Mouse (Mus musculus) limb, embryonic 15.5 days (tissue): ENCODE results near the gene Zscan20. TPM values are rescaled to one million over a fixed set of nuclear protein-coding genes. Genes with fewer than 3 reads are reported as not detected.

Experiments
- ATAC-seq: fragments of 200-750 bp; cut with Nextera tagmentation; 2 replicates; pipeline ENCODE4 v1.8.0; 2017; ENCODE audit warnings: low read depth, moderate TSS enrichment; ENCODE audit not compliant: insufficient number of reproducible peaks, low FRiP score, low TSS enrichment
- H3K27ac ChIP-seq: fragments of 300-500 bp; sonication (generic); 2 replicates; pipeline ENCODE4 v1.5.1; 2015; ENCODE audit warnings: moderate library complexity, mild to moderate bottlenecking, inconsistent platforms
- H3K27me3 ChIP-seq: fragments of 300-500 bp; sonication (generic); 2 replicates; pipeline ENCODE4 v1.6.1; 2015; ENCODE audit warnings: inconsistent platforms
- H3K36me3 ChIP-seq: fragments of 300-500 bp; sonication (generic); 2 replicates; pipeline ENCODE4 v1.6.1; 2015; ENCODE audit warnings: inconsistent platforms
- H3K4me1 ChIP-seq: fragments of 300-500 bp; sonication (generic); 2 replicates; pipeline ENCODE4 v1.6.1; 2015; ENCODE audit warnings: inconsistent platforms
- H3K4me2 ChIP-seq: fragments of 300-500 bp; sonication (generic); 2 replicates; pipeline ENCODE4 v1.6.1; 2015; ENCODE audit warnings: mild to moderate bottlenecking, inconsistent platforms
- H3K4me3 ChIP-seq: fragments of 300-500 bp; sonication (generic); 2 replicates; pipeline ENCODE4 v1.5.1; 2015; ENCODE audit warnings: mild to moderate bottlenecking, inconsistent platforms
- H3K9ac ChIP-seq: fragments of 300-500 bp; sonication (generic); 2 replicates; pipeline ENCODE4 v1.6.1; 2015; ENCODE audit warnings: inconsistent platforms
- H3K9me3 ChIP-seq: fragments of 300-500 bp; sonication (generic); 2 replicates; pipeline ENCODE4 v1.6.1; 2016; ENCODE audit warnings: inconsistent platforms
- WGBS: fragments of 180-500 bp; shearing (Covaris S2); methylation state at CpG from one replicate; pipeline ENCODE4 v1.1.7; 2015; 5-methylcytosine and 5-hydroxymethylcytosine counted together
- polyA plus RNA-seq: library from polyadenylated mRNA; unstranded; fragments of >200 nt; fragmentation: Nextera tagmentation; extraction: Ambion mirVana; gene quantifications from 2 replicates; pipeline ENCODE4 v1.2.1, GENCODE M21; 2015

The Zscan20 gene
- polyA plus RNA-seq, 1 experiment from 2014 or later = 4.1 TPM

- ATAC-seq = no peak
- Histone ChIP-seq H3K36me3 (no peaks in the 10 kb centered on the region), H3K4me2 (peak overlapping the region; percentile 68), H3K27ac (0 out of 2 replicates have a peak overlapping the region, but pooled peaks have one; percentile 13), H3K9ac (no peak overlapping the region), H3K4me3 (no peak overlapping the region), H3K27me3 (no peaks in the 10 kb centered on the region; the same call in 1 of the 2 replicates), H3K9me3 (no peaks in the 10 kb centered on the region), H3K4me1 (peaks cover 16% of the 10 kb centered on the region)
- 23% methylated on average over 10 of the region's 10 CpGs for WGBS
These were observed 808 bp upstream of the Zscan20 start for GRCm38 (mm10) chr4:128610706-128611105.

- Histone ChIP-seq H3K27me3 (no peaks in the 10 kb centered on the region), H3K27ac (peak overlapping the region; percentile 51; the same call in 1 of the 2 replicates), H3K9ac (peak overlapping the region; percentile 45; the same call in 1 of the 2 replicates), H3K36me3 (peaks cover 2% of the 10 kb centered on the region; the same call in 1 of the 2 replicates), H3K4me1 (peaks cover 16% of the 10 kb centered on the region), H3K4me3 (peak overlapping the region; percentile 65), H3K4me2 (peak overlapping the region; percentile 68), H3K9me3 (no peaks in the 10 kb centered on the region)
- peak; percentile 41; the same call in 1 of the 2 replicates for ATAC-seq
- WGBS = 7% methylated on average over 27 of the region's 27 CpGs
These were observed 498 bp downstream of the Zscan20 start for GRCm38 (mm10) chr4:128609276-128609924.

DNA sequence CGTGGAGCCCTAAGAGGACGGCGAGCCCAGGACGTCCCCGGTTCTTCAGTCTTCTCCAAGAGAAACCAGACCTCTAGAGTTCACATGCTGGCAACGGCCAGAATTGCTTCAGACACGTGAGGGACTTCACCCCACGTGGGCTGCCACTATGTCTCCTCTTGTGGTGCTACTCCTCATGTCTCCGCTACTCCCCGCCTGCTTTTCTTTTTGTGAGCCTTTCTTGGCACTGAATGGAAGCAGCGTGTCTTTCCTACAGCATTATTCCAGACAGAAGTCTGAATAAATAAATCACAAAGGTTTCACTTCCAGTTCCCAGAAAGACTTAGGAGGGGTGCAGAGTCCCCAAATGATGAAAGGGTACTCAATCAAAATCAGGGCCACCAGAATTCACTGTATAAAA lies 2.2 kb downstream of the Zscan20 start:
- WGBS = 90% methylated on average over 11 of the region's 11 CpGs
- Histone ChIP-seq H3K27ac (no peak overlapping the region), H3K9ac (no peak overlapping the region), H3K27me3 (no peaks in the 10 kb centered on the region), H3K4me2 (no peak overlapping the region), H3K4me3 (no peak overlapping the region), H3K36me3 (peaks cover 20% of the 10 kb centered on the region), H3K9me3 (no peaks in the 10 kb centered on the region), H3K4me1 (peaks cover 14% of the 10 kb centered on the region)
- ATAC-seq = no peak

GRCm38 (mm10) chr4:128606586-128606985 lies 3.3 kb downstream of the Zscan20 start:
- H3K4me1 ChIP-seq = peaks cover 14% of the 10 kb centered on the region
- no peak overlapping the region for H3K27ac ChIP-seq
- no peak overlapping the region for H3K4me3 ChIP-seq
- no peak for ATAC-seq
- H3K27me3 ChIP-seq = no peaks in the 10 kb centered on the region
- H3K36me3 ChIP-seq = peaks cover 28% of the 10 kb centered on the region
- H3K4me2 ChIP-seq = no peak overlapping the region
- no peaks in the 10 kb centered on the region for H3K9me3 ChIP-seq
- no peak overlapping the region for H3K9ac ChIP-seq
- WGBS = 95% methylated on average over 7 of the region's 7 CpGs

GRCm38 (mm10) chr4:128597801-128598560 lies 11.9 kb downstream of the Zscan20 start:
- 51% methylated on average over 12 of the region's 12 CpGs for WGBS
- Histone ChIP-seq H3K36me3 (peaks cover 23% of the 10 kb centered on the region), H3K4me3 (no peak overlapping the region), H3K4me2 (no peak overlapping the region), H3K4me1 (no peaks in the 10 kb centered on the region), H3K27ac (no peak overlapping the region), H3K27me3 (no peaks in the 10 kb centered on the region), H3K9me3 (no peaks in the 10 kb centered on the region), H3K9ac (no peak overlapping the region)
- no peak for ATAC-seq

DNA sequence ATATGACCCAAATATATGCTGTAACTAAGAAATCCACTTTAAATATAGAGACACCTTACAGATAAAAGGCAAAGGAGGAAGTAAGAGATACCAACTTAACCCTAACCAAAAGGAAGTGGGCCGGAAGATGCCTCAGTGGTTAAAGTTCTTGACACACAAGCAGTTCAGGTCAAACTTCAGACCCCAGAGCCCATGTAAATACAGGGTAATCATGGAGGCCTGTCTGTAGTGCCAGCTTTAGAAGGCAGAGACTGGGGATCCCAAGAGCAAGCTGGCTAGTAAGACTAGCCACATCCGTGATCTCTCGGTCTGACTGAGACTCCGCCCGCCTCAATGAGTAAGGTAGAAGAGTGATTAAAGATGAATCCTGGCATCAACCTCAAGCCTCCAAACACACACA lies 15.8 kb downstream of the Zscan20 start:
- H3K27ac ChIP-seq = no peak overlapping the region
- 95% methylated on average over 5 of the region's 5 CpGs for WGBS
- H3K4me2 ChIP-seq = no peak overlapping the region
- peaks cover 25% of the 10 kb centered on the region for H3K36me3 ChIP-seq
- no peaks in the 10 kb centered on the region for H3K9me3 ChIP-seq
- no peaks in the 10 kb centered on the region for H3K27me3 ChIP-seq
- H3K4me1 ChIP-seq = no peaks in the 10 kb centered on the region
- no peak overlapping the region for H3K4me3 ChIP-seq
- no peak overlapping the region for H3K9ac ChIP-seq
- no peak for ATAC-seq

DNA sequence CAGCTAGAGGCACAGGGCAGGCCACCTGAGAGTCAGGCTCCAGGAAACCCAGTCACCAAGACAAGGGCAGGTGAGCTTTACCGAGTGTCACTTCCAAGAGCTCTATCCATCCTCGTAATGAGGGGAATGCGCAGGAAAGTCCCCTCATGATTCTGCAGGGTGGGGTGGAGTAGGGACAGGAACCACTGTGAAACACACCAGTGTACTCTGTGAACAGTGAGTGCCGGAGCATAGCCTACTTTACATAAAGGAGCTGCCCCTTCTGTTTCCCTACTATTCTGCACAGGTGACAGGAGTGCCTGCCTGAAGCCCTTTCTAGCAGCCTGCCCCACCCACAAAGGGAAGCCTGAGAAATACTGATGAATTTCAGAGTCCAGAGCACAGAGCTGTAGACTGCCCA lies 16.6 kb downstream of the Zscan20 start:
- Histone ChIP-seq H3K9ac (no peak overlapping the region), H3K4me2 (no peak overlapping the region), H3K27ac (no peak overlapping the region), H3K4me3 (no peak overlapping the region), H3K4me1 (no peaks in the 10 kb centered on the region), H3K36me3 (peaks cover 29% of the 10 kb centered on the region), H3K27me3 (no peaks in the 10 kb centered on the region), H3K9me3 (no peaks in the 10 kb centered on the region)
- WGBS = 88% methylated on average over 4 of the region's 4 CpGs
- ATAC-seq = no peak

GRCm38 (mm10) chr4:128579182-128579581 lies 30.7 kb downstream of the Zscan20 start:
- ATAC-seq = no peak
- H3K9ac ChIP-seq = no peak overlapping the region
- peaks cover 37% of the 10 kb centered on the region for H3K9me3 ChIP-seq
- H3K4me2 ChIP-seq = no peak overlapping the region
- H3K4me3 ChIP-seq = no peak overlapping the region
- peaks cover 4% of the 10 kb centered on the region; the same call in 1 of the 2 replicates for H3K4me1 ChIP-seq
- H3K36me3 ChIP-seq = peaks cover 50% of the 10 kb centered on the region
- H3K27me3 ChIP-seq = no peaks in the 10 kb centered on the region
- H3K27ac ChIP-seq = no peak overlapping the region
- 61% methylated on average over 4 of the region's 4 CpGs for WGBS

DNA sequence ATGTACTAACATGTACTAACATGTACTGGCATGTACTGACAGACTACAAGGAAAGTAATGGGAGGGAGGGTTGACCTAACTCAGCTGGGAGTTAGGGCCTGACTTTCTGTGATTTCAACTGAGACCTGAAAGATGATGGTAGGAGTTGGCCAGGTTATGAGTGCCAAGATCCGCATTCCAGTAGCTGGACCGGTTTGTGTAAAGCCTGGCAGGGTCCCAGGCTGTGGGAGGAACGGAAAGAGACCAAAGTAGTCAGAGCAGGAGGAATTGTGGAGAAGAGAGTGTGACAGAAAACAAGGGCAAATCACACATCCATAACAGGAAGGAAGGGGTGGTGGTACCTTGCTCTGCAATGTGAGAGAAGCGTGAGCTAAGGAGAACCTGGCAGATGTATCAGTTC lies 34.1 kb downstream of the Zscan20 start:
- Histone ChIP-seq H3K4me1 (peaks cover 4% of the 10 kb centered on the region; the same call in 1 of the 2 replicates), H3K4me3 (no peak overlapping the region), H3K27ac (no peak overlapping the region), H3K9ac (no peak overlapping the region), H3K36me3 (peaks cover 16% of the 10 kb centered on the region), H3K4me2 (no peak overlapping the region), H3K27me3 (no peaks in the 10 kb centered on the region), H3K9me3 (0 out of 2 replicates have a peak, but pooled peaks cover 5% of the 10 kb centered on the region)
- ATAC-seq = no peak
- 64% methylated on average over 4 of the region's 4 CpGs for WGBS

DNA sequence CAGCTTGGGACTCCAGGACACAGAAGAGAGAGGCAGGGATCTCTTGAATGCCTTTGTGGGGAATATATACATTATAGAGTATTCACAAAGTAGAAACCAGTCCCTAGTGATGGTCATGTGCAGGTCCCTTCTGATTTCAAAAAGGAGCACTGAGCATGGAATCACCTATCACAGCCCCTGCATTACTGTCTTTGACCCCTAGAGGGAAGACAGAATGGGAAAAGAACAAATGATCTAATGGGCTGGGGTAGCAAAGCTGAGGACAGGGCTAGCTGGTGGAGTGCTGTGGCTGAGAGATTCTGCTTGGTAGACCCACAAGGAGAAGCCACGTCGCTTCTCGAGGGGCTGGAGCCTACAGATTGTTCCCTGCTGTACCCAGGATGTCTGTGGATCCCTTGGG lies 49.6 kb downstream of the Zscan20 start:
- Histone ChIP-seq H3K9ac (no peak overlapping the region), H3K4me1 (no peaks in the 10 kb centered on the region), H3K9me3 (no peaks in the 10 kb centered on the region), H3K27ac (no peak overlapping the region), H3K27me3 (no peaks in the 10 kb centered on the region), H3K36me3 (no peaks in the 10 kb centered on the region), H3K4me2 (no peak overlapping the region), H3K4me3 (no peak overlapping the region)
- 87% methylated on average over 3 of the region's 3 CpGs for WGBS
- ATAC-seq = no peak

DNA sequence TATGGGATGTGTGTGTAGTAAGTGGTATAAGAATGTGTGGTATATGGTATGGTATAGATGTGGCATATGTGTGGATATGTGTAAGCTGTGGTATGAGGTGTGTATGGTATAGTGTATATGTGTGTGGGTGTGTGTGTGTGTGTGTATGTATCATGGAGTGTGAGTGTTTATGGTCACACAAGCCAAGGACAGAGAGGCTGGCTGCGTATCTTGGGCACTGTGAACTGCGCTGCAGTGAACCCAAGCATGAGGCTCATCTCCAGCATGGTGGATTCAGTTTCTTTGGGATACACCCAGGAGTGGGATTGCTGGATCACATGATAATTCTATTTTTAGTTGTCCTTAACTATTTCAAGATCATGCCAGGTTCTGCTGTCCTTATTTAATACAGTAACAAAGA lies 55.7 kb downstream of the Zscan20 start:
- no peak overlapping the region for H3K9ac ChIP-seq
- no peak for ATAC-seq
- H3K4me2 ChIP-seq = no peak overlapping the region
- no peaks in the 10 kb centered on the region for H3K27me3 ChIP-seq
- no peak overlapping the region for H3K4me3 ChIP-seq
- no peaks in the 10 kb centered on the region for H3K36me3 ChIP-seq
- 90% methylated on average over 2 of the region's 2 CpGs for WGBS
- H3K4me1 ChIP-seq = no peaks in the 10 kb centered on the region
- no peaks in the 10 kb centered on the region for H3K9me3 ChIP-seq
- H3K27ac ChIP-seq = no peak overlapping the region

GRCm38 (mm10) chr4:128550756-128551155 lies 59.1 kb downstream of the Zscan20 start:
- Histone ChIP-seq H3K27me3 (no peaks in the 10 kb centered on the region), H3K4me2 (no peak overlapping the region), H3K4me3 (no peak overlapping the region), H3K9me3 (no peaks in the 10 kb centered on the region), H3K9ac (no peak overlapping the region), H3K36me3 (no peaks in the 10 kb centered on the region), H3K27ac (no peak overlapping the region), H3K4me1 (no peaks in the 10 kb centered on the region)
- 88% methylated on average over 6 of the region's 6 CpGs for WGBS
- no peak for ATAC-seq
